Mouse (Mus musculus): ENCODE data around the gene Efcab9. TPM values are rescaled to one million over a fixed set of nuclear protein-coding genes. Genes with fewer than 3 reads are reported as not detected.

Efcab9 gene
- not detected for polyA plus RNA-seq (2014; fragmentation: Illumina TruSeq; extraction: RNeasy Lipid Tissue Mini Kit (QIAGEN cat#74804); ENCODE audit: low read depth, low replicate concordance)

GRCm38 (mm10) chr11:32531871-32532764, at the start of gene Efcab9:
Gene Efcab9, minus strand, starts transcription at chr11:32532081.

GRCm38 (mm10) chr11:32532765-32533481, 1.0 kb upstream of the Efcab9 start, which contains the start of gene Stk10:
Gene Stk10, plus strand, starts transcription at chr11:32533305.

Other genes starting within 250 kb of the Efcab9 start
- 2,402 TPM for gene Hba-a1, start 248.6 kb downstream of the Efcab9 start, polyA plus RNA-seq (2014; fragmentation: Illumina TruSeq; extraction: RNeasy Lipid Tissue Mini Kit (QIAGEN cat#74804); ENCODE audit: low read depth, low replicate concordance)
- not detected for gene Hbq1b, start 245.1 kb downstream of the Efcab9 start, polyA plus RNA-seq (2014; fragmentation: Illumina TruSeq; extraction: RNeasy Lipid Tissue Mini Kit (QIAGEN cat#74804); ENCODE audit: low read depth, low replicate concordance)
- gene Hba-a2, start 235.6 kb downstream of the Efcab9 start, polyA plus RNA-seq (2014; fragmentation: Illumina TruSeq; extraction: RNeasy Lipid Tissue Mini Kit (QIAGEN cat#74804); ENCODE audit: low read depth, low replicate concordance), result 4,849 TPM
- 1.3 TPM for gene Hbq1a, start 232.0 kb downstream of the Efcab9 start, polyA plus RNA-seq (2014; fragmentation: Illumina TruSeq; extraction: RNeasy Lipid Tissue Mini Kit (QIAGEN cat#74804); ENCODE audit: low read depth, low replicate concordance)
- 4.0 TPM for gene Sh3pxd2b, start 184.3 kb downstream of the Efcab9 start, polyA plus RNA-seq (2014; fragmentation: Illumina TruSeq; extraction: RNeasy Lipid Tissue Mini Kit (QIAGEN cat#74804); ENCODE audit: low read depth, low replicate concordance)
- 5.8 TPM for gene Ubtd2, start 76.7 kb downstream of the Efcab9 start, polyA plus RNA-seq (2014; fragmentation: Illumina TruSeq; extraction: RNeasy Lipid Tissue Mini Kit (QIAGEN cat#74804); ENCODE audit: low read depth, low replicate concordance)
- gene Stk10, start 1.2 kb upstream of the Efcab9 start, polyA plus RNA-seq (2014; fragmentation: Illumina TruSeq; extraction: RNeasy Lipid Tissue Mini Kit (QIAGEN cat#74804); ENCODE audit: low read depth, low replicate concordance), result 7.0 TPM
- 39.0 TPM for gene Fbxw11, start 110.6 kb upstream of the Efcab9 start, polyA plus RNA-seq (2014; fragmentation: Illumina TruSeq; extraction: RNeasy Lipid Tissue Mini Kit (QIAGEN cat#74804); ENCODE audit: low read depth, low replicate concordance)

Measured in heart, adult 10 weeks (tissue).